Mouse (Mus musculus) brain, embryonic 18.5 days (tissue): ENCODE data around the gene Padi2.

Source experiments
- DNase-seq: peaks from one replicate; pipeline ENCODE4 v3.0.0-alpha.2; 2012; ENCODE audit warnings: low read depth, low spot score

Padi2 gene

DNA sequence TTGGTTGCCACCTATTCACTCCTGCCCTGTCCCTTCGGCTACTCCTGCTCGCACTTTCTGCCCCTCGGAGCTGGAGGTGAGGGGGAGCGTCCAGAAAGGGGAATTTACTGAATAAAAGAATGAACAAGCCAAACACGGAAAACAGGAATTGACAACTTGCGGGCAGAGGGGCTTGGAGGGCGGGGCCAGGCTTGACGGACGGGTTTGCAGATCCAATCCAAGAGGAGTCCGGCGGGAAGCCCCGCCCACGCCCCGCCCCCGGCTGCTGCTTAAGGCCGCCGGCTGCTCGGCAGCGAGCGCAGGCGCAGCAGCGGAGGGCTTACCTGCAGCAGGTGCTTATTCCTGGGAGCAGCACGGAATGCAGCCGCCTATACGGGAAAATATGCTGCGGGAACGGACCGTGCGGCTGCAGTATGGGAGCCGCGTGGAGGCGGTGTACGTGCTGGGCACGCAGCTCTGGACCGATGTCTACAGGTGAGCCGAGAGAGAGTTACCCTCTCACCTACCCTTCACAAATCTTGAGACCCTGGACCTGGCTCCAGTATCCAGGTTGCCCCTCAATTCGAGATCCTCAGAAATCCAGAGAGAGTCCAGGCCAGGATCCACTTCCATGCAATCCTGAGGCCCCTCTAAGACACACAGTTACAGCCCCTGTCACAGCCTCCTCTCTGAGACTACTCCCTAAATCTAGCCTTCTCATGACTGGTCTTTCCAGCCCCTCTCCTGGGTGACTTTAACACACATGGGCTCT is at the start of gene Padi2:
Padi2 (plus strand) TSS at position 269 of the 751 bp plus-strand sequence.
- DNase-seq, result peak; percentile 52

DNA sequence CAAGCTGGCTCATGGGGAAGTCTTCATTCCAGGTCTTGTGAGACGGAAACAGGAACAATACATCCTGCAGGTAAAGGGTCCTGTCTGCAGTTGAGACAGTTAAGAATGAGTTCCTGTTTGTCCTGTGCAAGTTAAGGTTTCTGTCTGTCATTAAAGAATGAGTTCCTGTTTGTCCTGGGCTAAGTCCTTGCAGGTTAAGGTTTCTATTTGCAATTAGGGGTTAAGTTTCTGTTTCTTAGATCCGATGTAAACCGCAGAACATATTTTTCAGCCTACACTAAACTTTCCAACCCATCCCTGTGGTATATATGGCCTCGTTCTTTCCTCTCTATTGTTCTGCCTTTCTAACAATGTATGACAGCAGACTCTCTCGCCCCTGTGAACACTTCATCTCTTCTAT is 49.1 kb upstream of the Padi2 start:
- no peak for DNase-seq

- DNase-seq, result no peak
These were observed 48.3 kb upstream of the Padi2 start for GRCm38 (mm10) chr4:140857813-140858212.

DNA sequence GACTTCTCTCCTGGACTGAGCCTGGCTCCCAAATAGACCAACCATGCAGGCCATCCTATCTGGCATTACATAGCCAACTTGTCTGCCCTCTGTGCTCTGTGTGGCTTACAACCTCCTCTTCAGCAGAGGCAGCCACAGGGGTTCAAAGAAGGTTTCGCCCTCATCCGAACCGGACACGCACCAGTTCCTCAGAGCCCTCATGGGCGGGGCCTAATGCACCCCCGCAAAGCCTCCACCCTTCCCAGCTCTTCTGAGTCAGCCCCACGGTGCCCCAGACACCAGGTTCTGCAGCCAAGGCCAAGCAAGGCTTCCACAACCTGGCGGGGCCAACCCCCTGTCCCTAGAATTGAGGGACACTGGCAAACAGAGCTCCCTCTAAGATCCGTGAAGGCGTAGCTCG is 46.9 kb upstream of the Padi2 start:
- DNase-seq, result no peak

- DNase-seq, result no peak
These were observed 45.9 kb upstream of the Padi2 start for GRCm38 (mm10) chr4:140860125-140860766.

GRCm38 (mm10) chr4:140860767-140861147 is 45.4 kb upstream of the Padi2 start:
- no peak for DNase-seq

- DNase-seq, result no peak
These were observed 44.0 kb upstream of the Padi2 start for GRCm38 (mm10) chr4:140862036-140862650.

DNA sequence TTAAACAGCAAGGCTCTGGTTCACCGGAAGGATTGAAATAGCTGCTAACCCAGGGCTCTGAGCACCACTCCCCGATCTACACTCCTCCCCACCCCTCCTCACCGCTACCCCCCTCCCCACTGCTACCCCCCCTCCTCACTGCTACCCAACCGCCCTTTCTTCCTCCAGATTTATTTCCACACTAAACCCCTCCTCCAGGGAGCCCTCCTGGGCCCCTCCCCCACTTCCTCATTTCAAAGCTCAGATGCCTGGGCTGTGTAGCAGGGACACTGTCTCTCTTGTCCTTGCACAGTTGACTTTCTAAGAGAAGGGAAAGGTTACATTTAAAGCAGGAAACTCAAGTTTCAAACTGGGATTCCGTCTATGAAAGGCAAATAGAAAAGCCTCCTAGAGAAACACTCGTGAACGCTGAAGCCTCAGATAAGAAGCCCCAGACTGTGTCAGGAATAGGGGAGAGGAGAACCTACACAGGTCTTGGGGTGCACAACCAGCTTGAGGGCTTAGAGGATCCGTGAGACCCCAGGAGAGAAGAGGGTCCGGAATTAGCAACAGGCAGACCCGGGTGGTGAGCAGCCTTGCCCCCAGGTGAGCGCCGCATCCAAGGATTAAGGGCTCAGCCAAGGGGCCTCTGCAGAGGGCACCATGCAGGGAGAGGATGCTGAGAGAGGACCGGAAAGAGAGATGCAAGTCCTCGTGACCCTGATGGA is 37.5 kb upstream of the Padi2 start:
- no peak for DNase-seq

DNA sequence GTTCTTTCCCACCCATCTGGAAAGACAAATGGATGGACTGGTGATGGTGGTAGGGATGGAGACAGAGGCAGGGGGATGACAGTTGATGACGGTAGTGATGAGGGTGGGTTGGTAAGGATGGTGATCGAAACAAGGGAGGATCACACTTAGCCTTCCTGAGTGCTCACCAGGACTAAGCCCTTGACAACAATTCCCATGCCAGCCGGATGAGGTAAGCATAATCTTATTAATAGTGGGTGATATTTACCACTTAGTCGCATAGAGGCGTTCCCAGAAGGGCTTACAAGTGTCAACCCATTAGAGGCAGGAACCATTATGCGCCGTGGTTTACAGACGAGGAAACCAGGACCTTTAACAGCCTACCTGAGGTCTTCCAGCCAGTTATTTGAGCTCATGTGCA is 36.2 kb upstream of the Padi2 start:
- DNase-seq, result no peak

DNA sequence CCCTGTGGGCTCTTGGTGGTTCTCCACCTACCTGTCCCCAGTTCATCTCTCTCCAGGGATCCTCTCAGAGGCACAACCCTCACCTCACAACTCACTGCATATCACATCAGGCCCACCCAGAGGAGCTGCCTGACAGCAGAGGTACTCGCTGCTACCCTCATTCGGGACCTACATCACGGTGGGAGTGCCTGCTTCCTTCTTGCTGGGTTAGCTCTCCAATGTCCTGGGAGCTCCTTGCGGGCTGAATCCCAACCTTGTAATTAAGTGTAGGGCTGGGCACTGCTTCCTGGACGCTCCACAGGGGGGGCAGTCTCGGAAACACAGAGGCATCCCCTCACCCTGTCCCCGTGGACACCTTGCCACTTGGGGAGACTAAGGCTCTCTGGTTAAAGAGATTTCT is 35.3 kb upstream of the Padi2 start:
- no peak for DNase-seq

GRCm38 (mm10) chr4:140871376-140871775 is 34.8 kb upstream of the Padi2 start:
- no peak for DNase-seq

DNA sequence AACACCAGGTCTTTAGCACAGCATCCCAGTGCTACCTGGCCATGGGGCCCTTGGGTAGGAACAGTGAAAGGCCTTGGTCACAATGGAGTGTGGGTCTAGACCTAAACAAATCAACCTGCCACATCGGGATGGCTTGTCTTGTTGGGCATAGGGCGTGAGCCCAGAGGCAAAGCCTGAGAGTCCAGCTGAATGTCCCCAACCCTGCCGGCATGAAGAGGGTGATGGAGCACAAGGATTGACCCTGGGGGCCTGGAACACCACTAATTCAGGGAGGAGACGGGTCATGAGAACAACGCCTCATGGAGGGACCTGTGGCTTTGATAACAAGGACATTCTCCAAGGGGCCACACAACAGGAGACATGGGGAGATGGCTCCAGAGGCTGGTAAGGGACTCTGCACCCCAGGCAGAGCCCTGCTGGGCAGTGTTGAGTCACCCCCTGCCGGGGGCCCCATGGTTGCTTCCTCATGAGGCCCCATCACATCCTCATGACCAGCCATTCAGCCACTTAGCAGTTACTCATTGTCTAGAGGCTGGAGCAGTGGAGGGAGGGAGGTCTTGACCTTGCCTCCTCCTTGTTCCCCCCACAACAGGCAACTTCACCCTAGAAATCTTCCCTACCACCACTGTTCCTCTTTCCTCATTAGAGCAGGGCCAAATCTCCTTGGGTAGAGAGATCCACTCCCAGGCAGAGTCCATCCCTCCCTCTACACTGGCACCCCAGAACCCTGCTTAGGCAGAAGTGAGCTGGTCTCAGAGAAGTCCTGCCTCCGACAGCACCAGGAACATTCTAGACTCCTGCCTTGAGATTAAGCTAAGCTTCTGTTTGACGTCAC is 34.1 kb upstream of the Padi2 start:
- no peak for DNase-seq

DNA sequence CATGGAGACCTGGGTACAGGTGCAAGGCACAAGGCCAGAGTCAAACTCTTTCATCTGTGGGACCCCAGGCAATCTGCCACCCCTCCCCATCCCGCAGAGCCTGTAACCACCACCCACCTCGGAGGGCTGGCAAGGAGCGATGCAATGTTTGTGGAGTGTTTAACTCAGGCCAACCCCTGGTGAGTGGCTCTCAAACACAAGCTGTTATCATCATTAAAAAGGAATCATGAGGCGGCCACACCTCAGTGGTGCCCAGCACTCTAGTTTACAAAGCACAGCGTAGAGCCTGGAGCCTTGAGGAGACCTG is 33.5 kb upstream of the Padi2 start:
- DNase-seq, result no peak

DNA sequence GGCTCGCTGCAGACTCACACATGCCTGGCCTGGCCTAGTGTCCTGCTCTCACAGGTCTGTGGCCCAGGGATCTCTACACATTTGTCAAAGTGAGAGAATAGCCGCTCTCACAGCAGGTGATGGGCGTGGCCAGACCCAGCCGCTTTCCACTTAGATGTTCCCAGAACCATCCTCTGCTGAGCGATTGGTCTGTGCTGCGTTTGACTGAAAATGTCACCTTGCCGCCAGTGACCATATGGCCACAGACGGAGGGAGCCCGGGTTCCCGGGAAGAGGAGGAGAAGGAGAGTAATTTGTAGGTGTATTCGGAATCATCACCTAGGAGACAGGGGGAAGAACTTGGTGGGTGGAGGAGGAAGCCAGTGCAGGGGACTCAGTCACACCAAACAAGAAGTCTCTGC is 33.1 kb upstream of the Padi2 start:
- no peak for DNase-seq

GRCm38 (mm10) chr4:140876161-140876560 is 30.0 kb upstream of the Padi2 start:
- DNase-seq, result no peak

- no peak for DNase-seq
These were observed 29.5 kb upstream of the Padi2 start for GRCm38 (mm10) chr4:140876681-140877080.

- no peak for DNase-seq
These were observed 28.7 kb upstream of the Padi2 start for GRCm38 (mm10) chr4:140877441-140877840.

- no peak for DNase-seq
These were observed 27.5 kb upstream of the Padi2 start for GRCm38 (mm10) chr4:140878655-140879054.

DNA sequence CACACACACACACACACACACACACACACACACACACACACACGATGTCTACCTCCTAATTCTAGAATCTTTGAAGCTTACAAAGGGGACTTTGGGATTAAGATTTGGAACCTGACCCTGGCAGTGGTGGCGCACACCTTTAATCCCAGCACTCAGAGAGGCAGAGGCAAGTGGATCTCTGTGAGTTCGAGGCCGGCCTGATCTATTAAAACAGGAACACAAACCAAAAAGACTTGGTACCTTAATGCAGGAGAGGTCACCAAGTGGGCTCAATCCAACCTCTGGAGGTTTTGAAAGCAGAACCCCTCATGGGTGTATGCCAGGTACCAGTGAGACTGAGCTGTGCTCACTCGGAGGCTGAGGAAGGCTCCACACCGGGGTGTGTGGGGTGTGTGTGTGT is 27.0 kb upstream of the Padi2 start:
- DNase-seq, result no peak

- DNase-seq, result no peak
These were observed 26.4 kb upstream of the Padi2 start for GRCm38 (mm10) chr4:140879739-140880138.

- no peak for DNase-seq
These were observed 25.9 kb upstream of the Padi2 start for GRCm38 (mm10) chr4:140880207-140880606.
